Mouse (Mus musculus): Measurements from ENCODE around the gene Gpr22.

Gpr22 gene

DNA sequence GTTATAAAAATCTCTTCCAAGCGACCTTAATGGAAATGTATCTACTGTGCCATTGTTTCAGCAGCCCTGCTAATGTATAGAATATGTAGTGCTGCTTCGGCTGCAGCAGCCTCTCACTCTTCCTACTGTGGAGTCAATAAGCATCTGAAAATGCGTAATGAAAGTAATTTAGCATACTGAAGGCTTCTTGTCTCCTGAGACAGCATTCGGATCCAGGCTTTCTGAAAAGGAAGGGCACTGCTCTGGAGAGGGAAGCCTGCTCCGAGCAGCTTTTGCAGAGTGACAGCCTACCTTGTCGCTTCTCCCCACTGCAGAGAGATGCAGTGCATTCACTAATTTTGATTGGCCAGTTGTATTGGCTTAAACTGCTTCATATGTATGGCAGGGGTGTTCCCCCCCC is at the start of gene Gpr22:
Gpr22 (minus strand) TSS at position 348 of the 400 bp plus-strand sequence.
- no peak for DNase-seq (ENCODE audit: low read depth, low spot score)

DNA sequence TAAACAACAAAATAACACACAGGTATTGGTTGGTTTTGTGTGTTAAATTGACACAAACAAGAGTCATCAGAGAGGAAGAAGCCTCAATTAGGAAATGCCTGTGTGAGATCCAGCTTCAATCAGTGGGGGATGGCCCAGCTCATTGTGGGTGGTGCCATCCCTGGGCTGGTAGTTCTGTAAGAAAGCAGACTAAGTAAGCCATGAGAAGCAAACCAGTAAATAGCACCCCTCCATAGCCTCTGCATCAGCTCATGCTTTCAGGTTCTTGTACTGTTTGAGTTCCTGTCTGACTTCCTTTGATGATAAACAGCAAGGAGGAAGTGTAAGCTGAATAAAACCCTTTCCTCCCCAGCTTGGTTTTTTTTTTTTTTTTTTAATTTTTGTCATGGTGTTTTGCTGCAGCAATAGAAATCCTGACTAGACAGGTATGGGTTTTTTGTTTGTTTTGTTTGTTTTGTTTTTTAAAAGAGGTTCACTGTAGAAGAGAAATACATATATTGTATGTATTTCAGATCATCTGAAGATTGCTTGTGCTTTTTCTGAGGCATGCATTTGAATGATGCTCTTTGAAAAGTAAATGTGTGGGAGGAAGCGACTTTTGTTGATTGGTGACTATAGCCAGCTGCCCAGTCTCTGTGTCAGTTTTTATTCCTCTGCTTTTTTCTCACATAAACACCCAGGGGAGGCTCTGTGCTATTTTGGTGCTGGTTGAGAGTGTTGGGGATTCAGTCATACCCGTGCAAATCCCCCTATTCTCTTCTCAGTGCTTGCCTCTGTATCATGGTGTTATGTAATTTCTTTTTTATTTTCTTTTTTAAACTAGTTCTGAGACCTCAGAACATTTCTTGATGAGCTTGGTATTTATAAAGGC is 42.4 kb upstream of the Gpr22 start:
- peak; percentile 48 for DNase-seq (ENCODE audit: low read depth, low spot score)

DNA sequence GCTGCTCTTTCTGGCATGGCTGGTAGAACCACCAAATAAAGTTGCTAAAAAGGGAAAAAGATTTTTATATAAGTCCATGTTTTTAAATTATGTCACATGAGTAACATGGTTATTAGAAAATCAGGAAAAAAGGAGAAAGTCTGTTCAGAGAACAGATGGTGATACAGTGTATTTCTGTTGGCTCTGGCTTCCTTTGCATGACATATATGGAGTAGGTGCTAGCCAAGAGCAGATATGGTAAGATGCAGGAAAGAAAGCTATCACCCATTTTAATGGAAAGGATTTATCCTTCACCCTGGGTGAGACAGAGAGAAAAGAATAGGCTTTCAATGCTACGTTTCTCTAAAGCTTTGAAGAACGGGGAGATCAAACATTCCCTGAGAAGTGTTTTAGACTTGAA is 40.7 kb upstream of the Gpr22 start:
- no peak for DNase-seq (ENCODE audit: low read depth, low spot score)

DNA sequence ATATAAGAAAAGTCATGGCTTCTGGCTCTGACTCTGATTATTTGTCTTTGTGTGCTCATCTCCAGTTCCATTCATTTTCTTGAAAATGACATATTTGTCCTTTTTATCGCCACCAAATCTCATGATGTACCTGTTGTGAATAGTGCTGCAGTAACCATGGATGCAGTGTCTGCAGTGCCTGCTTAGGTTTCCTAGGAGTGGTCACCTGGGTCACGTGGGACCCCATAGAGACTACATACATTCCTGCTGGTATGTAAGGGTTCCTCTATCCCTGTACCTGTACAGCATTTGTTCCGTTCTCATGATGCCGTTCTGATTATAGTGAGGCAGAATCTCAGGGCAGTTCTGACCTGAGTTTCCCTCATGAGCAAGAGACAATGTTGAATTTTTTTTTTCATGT is 36.1 kb upstream of the Gpr22 start:
- DNase-seq (ENCODE audit: low read depth, low spot score): no peak

DNA sequence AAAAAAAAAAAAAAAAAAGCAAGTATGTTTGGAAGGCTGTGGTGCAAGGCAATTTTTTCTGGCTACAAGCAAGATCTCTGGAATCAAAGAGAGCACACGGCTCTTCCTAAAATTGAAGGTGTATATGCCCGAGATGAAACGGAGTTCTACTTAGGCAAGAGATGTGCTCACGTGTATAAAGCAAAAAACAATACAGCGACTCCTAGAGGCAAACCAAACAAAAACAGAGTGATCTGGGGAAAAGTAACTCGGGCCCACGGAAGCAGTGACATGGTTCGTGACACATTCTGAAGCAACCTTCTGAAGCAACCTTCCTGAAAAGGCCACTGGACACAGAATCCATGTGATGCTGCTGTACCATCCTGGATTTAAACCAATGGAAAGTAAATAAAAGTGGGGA is 33.6 kb upstream of the Gpr22 start:
- no peak for DNase-seq (ENCODE audit: low read depth, low spot score)

DNA sequence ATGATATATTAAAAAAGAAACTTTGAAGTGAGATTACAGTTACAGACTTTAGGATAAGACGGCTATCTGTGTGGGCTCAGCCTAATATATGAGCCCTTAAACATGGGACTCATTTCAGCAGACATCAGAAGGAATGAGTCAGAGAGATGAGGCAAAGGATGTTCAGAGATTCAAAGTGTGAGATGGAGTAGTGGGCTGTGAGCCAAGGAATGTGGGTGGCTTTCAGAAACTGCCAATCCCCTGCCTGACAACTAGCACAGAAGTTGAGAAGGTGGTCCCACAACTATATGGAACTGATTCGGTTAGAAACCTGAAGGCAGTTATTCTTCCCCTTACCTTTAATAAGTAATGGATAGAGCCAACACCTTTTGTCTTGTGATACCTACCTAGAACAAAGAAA is 20.9 kb upstream of the Gpr22 start:
- no peak for DNase-seq (ENCODE audit: low read depth, low spot score)

DNA sequence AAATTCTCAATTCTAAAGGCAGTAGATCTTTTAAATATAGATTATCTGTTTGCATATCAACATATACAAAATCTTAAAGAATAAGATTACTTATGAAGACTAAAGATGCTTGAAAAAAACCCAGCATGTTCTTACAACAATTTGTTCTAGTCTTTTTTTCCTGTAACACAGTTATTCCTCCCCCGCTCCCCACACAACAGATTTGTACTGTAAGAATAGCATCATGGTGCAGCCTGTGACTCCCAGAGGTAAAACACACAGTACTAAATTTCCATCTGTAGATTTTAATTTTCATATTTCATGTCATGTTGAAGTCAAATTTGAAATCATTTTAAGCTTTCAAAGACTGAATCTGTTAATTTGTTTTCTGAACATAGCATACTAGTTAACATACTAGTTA is 16.4 kb upstream of the Gpr22 start:
- DNase-seq (ENCODE audit: low read depth, low spot score): no peak

DNA sequence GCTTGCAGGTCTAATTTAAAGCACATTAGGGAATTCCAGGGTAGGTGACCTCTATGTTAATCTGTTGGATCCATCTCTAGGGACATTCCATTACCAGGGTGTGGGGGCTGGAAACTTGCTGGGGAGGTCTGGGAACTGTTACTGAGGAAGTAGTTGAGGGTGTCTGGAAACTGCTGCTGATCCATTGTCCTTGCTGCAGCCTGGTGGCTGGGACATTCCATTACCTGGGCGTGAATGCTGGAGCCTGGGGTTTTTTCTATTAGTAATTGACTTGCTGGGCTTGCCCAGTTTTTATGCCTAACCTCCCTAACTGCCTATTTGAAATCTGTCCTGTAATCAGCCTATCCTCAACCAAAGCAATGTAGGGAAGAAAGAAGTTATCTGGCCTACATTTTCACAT is 13.0 kb upstream of the Gpr22 start:
- no peak for DNase-seq (ENCODE audit: low read depth, low spot score)

GRCm38 (mm10) chr12:31725511-31726275 is 11.9 kb upstream of the Gpr22 start:
- DNase-seq (ENCODE audit: low read depth, low spot score): no peak

- no peak for DNase-seq (ENCODE audit: low read depth, low spot score)
Observed at GRCm38 (mm10) chr12:31724576-31724975, 10.8 kb upstream of the Gpr22 start.

DNA sequence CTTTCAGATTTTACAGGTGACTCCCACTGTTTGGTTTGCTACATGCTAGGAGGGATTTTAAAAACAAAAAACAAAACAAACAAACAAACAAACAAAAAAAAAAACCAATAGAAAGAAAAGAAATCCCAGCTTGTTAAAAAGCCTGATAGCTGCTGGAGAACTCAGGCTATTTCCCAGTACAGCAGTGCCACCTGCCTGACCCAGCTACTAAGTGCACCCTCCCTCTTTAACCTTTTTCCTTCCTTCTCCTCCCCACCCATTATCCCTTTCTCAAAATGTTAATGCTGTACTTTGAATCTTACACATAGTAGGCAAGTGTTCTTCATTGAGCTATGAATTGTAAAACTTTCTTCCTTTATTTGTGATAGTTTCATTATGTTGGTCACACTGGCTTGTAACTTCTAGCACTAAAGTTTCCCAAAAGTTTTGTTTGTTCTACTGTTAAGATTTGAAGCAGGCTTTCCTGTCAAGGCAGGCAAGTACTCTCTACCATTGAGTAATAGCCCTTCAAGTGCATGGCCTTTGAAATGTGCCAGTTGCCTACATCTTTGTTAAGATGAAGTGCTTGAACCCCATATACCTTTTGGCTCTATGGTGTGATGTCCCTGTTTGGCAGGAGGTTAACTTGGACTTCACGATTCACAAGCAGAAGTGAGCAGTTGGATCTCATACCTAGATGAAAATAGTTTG is 6.0 kb upstream of the Gpr22 start:
- DNase-seq (ENCODE audit: low read depth, low spot score): peak; percentile 51

- DNase-seq (ENCODE audit: low read depth, low spot score): no peak
Observed at GRCm38 (mm10) chr12:31714070-31714469, 323 bp upstream of the Gpr22 start.

DNA sequence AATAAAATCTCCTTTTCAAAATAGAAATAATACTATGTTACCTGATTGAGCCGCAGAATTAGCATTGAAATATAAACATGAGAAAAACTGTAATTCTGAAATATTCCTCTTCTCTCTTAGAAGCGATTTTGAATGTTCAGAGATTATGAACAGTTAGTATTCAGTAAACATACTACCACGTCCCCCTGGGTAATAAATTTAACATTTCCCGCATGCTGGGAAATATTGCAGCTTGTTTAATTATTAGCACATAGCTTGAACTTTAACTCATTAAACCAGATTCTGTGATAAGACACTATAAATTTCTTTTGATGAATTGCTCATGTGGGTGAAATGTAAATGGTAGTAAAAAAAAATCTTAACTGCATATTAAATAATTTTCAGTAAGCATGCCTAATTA is 1.0 kb downstream of the Gpr22 start:
- DNase-seq (ENCODE audit: low read depth, low spot score): no peak

DNA sequence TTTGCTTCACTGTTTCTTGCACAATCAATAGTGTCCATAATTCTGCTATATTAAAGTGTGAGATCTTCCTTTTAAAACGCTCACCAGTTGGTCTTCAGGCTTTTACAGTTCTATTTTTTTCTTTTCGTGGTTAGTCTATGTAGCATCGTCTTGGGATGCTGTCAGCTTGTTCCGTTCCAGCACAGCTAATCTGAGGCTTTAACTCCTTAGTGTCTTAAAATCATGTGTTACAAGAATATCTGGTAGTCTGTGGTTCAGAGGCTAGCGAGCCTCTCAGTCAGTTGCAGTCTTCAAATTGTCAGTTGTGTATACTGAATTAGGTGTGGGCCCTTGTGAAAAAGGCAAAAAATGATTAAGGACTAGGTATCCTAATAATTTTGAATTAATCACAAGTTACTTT is 1.5 kb downstream of the Gpr22 start:
- DNase-seq (ENCODE audit: low read depth, low spot score): no peak

- no peak for DNase-seq (ENCODE audit: low read depth, low spot score)
Observed at GRCm38 (mm10) chr12:31709665-31710064, 4.1 kb downstream of the Gpr22 start.

- no peak for DNase-seq (ENCODE audit: low read depth, low spot score)
Observed at GRCm38 (mm10) chr12:31707531-31707930, 6.2 kb downstream of the Gpr22 start.

DNA sequence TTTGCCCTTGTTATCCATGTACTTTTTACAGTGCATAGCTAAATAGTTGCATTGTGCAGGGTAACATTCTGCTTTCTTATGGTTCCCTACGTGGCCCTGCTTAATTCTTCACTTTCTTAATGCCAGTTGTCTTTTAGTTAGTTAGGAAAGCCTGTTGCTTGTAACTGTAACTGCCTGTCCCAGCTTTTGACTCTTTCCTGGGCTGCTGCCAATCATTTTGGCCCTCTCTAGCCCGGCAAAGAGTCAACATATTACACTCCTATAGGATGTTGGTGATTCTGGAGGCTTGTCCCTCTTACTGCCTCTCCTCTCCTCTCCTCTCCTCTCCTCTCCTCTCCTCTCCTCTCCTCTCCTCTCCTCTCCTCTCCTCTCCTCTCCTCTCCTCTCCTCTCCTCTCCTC is 7.6 kb downstream of the Gpr22 start:
- no peak for DNase-seq (ENCODE audit: low read depth, low spot score)

DNA sequence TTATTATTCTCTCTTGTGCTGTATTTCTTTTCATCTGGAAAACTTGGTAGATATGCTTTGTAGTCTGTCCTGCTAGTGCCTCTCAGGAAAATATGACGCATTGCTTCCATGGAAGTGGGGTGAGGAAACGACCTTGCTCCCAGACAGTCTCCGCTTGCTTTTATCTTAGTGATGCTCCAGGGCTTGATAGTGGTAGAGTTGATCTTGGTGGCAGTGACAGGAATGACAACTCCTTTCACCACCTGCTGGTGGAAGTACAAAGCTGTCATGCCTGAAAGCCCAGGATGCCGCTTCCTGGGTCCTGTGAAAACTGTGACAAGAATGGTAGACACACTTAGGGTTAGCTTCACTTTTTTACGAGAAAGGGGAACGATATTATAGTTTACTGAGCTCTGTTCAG is 9.8 kb downstream of the Gpr22 start:
- peak; percentile 3 for DNase-seq (ENCODE audit: low read depth, low spot score)

- no peak for DNase-seq (ENCODE audit: low read depth, low spot score)
Observed at GRCm38 (mm10) chr12:31701411-31701810, 12.3 kb downstream of the Gpr22 start.

DNA sequence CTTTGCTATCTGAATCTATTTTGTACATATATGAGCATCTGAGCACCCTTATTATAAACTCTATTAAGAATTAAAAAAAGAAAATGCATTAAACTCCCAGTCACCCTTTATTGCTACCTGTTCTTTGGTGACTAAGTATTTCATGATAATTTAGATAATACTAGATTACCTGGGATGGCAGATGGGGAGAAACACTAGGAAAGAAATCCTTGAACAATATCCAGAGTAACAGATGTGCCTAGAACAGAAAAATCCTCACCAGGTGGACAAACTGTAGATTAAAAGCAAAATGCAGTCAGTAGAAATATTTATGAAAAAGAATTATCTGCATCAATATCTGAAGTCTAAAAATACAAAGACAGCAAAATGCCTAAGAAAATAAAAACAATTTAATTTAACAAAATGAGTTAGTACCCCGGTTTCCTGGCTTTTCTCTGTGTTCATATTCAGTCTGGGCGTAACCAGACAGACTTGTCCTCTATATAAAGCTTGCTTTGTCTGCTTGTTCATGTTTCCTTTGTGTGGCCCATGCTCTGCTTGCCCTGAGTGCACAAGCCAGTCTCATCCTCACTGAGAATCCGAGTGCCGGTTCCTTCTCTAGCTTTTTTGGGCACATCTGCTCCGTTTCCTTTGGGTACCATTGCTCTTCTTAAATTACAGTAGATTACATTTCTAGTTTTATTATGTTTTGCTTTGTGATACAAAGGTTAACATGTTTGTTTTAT is 13.0 kb downstream of the Gpr22 start:
- no peak for DNase-seq (ENCODE audit: low read depth, low spot score)

DNA sequence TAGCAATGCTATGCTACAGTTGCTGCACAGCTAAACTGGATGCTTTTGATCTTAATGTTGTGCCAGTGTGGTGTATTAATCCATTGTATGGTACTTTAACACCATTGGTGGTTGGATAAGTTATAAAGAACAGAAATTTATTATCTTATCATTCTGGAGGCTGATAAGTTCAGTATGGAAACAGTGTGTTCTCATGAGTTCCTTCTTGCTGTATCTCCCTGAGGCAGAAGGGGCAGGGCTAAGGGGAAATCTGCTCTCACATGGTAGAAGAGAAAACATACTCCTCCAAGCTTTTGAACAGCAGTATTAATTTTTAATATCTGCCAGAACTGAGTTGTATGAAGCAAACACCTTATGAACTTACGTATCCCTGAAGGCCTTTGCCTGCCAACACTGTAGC is 20.5 kb downstream of the Gpr22 start:
- DNase-seq (ENCODE audit: low read depth, low spot score): no peak

DNA sequence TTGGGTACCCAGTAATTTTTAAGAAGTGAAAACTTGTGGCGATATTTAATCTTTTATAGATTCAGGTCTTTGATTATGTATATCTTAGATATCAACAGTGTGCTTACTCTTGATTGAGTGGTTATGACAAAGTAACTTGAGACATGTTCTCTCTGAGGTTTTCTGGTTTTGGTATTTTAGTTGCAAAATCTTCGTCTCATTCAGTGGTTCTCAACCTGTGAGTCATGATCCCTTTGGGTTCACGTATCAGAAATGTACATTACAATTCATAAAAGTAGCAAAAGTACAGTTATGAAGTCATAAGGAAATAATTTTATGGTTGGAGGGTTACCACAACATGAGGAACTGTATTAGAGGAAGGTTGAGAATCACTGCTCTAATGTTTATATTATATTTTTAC is 27.1 kb downstream of the Gpr22 start:
- no peak for DNase-seq (ENCODE audit: low read depth, low spot score)

Measured in CD4-positive, CD25-positive, alpha-beta regulatory T cell, adult 2 months (primary cell).